Mouse (Mus musculus) cortical plate, adult 2 months (tissue): ENCODE results near the gene Ift22.

ENCODE experiments used
- CTCF ChIP-seq: fragments of 200-500 bp; IDR thresholded peaks from 2 replicates; pipeline ENCODE4 v1.5.1; 2011; ENCODE audit warnings: mild to moderate bottlenecking, control low read depth, low read length; ENCODE audit not compliant: insufficient read depth; ENCODE audit errors: extremely low read depth
- POLR2A ChIP-seq: fragments of 200-500 bp; IDR thresholded peaks from 2 replicates; pipeline ENCODE4 v1.6.1; 2011; ENCODE audit warnings: mild to moderate bottlenecking, low read length, control low read depth; ENCODE audit not compliant: insufficient read depth; ENCODE audit errors: extremely low read depth

- TF ChIP-seq POLR2A (no peak), CTCF (no peak)
These were observed 33.1 kb downstream of the Ift22 start for GRCm38 (mm10) chr5:136940845-136941560.
